In the genomic region with DNA sequence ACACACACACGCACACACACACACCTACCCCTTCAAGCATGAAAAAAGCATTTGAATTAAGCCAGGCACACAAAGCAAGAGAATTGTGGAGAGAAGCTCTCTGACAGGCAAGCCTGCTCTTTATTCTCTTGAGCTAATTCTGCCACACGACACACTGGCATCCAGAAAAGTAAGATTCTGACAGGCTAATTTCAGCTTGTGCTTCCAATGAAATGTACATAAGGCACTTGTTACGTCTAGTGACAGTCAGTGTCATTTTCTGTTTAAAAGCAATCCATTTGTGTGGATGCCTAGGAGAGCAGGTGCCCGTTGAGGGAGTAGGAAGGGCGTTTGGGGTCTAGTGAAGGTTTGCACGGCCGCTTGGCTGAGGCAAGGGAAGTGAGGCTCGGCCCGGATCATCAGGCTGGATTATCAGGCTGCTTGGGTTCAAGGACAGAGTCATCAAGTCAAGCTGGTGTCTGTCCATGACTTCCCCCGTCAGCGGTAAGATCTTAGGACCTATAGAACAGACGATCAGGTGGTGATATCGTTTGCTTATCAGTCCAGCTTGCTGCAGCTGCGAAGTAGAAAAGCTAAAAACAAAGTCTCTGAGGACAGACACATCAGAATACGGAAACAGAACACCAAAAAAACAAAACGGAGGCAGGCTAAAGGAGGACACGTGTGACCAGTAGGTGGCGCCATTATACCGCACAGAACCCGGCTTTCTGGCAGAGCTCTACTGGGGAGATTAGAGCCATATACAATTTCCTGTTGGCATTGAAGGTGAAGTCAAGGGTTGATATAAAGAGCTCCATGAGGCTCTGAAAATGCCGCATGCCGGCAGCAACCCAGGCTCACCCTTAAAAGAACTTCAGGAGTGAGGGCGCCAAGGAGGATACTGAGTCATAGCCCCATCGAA, we compare ENCODE assay signal across 8 mouse cellular contexts. TPM values are rescaled to one million over a fixed set of nuclear protein-coding genes. Genes with fewer than 3 reads are reported as not detected.
DNase-seq lines count a peak whose midpoint lies in the region; ATAC-seq and TF ChIP-seq lines count a peak whose summit lies in the region.

No protein-coding gene starts in this region.

- H3K9me3 ChIP-seq in forebrain, postnatal 0 days (ENCODE audit: low read length), result no peaks in the 10 kb centered on the region

- DNase-seq in ES-CJ7 (ENCODE audit: low read depth, low spot score), result peak; percentile 70
- peak; percentile 89 for DNase-seq in cerebellum, adult 11 months
- DNase-seq in forebrain, postnatal 0 days, result peak; percentile 95
- DNase-seq in heart, postnatal 4 days, result peak; percentile 89
- DNase-seq in layer of hippocampus, adult 2 months (ENCODE audit: low spot score in 2 of 2), result peak; percentile 84 to 94
- peak; percentile 67 for DNase-seq in lung, adult 2 months
- DNase-seq in ovary, adult 18-20 months (ENCODE audit: low spot score), result peak; percentile 37
- peak; percentile 85 for DNase-seq in thymus, postnatal 0 days (ENCODE audit: low spot score)

- peak overlapping the region; percentile 26; the same call in 1 of the 2 replicates for H3K9ac ChIP-seq in forebrain, postnatal 0 days

- TF ChIP-seq POLR2A in lung, adult 2 months (IDR thresholded peaks at IDR 0.05; ENCODE audit: borderline replicate concordance, extremely low read depth, low read depth, low read length), result no peak

- peak; percentile 93 for ATAC-seq in forebrain, postnatal 0 days

- peak overlapping the region; percentile 20 for H3K4me3 ChIP-seq in forebrain, postnatal 0 days (ENCODE audit: low read depth, low read length)
- peak overlapping the region; percentile 61 for H3K4me3 ChIP-seq in layer of hippocampus, adult 2 months
- H3K4me3 ChIP-seq in lung, adult 2 months (replicated peaks; ENCODE audit: extremely low read depth, low read depth, low read length), result no peak overlapping the region

- H3K27me3 ChIP-seq in forebrain, postnatal 0 days (ENCODE audit: insufficient read depth, low read length), result no peaks in the 10 kb centered on the region

- peak; percentile 96 for TF ChIP-seq CTCF in forebrain, postnatal 0 days (IDR thresholded peaks at IDR 0.05; ENCODE audit: low read depth)
- TF ChIP-seq CTCF in layer of hippocampus, adult 2 months (conservative IDR thresholded peaks at IDR 0.05), result peak; percentile 99
- peak; percentile 86 for TF ChIP-seq CTCF in lung, adult 2 months (IDR thresholded peaks at IDR 0.05; ENCODE audit: insufficient read depth, low read length)

- H3K4me2 ChIP-seq in forebrain, postnatal 0 days (ENCODE audit: low read depth), result peak overlapping the region; percentile 45

- peak overlapping the region; percentile 69 for H3K27ac ChIP-seq in forebrain, postnatal 0 days (ENCODE audit: low read depth, low read length)
- peak overlapping the region; percentile 87 for H3K27ac ChIP-seq in layer of hippocampus, adult 2 months

- 6% methylated on average over 24 of the region's 24 CpGs for WGBS in forebrain, postnatal 0 days
- 10% methylated on average over 24 of the region's 24 CpGs for WGBS in lung, adult 2 months

- no peaks in the 10 kb centered on the region for H3K36me3 ChIP-seq in forebrain, postnatal 0 days (ENCODE audit: insufficient read depth)

- H3K4me1 ChIP-seq in forebrain, postnatal 0 days (ENCODE audit: insufficient read depth), result peaks cover 13% of the 10 kb centered on the region; the same call in 1 of the 2 replicates
- no peaks in the 10 kb centered on the region for H3K4me1 ChIP-seq in lung, adult 2 months (ENCODE audit: control insufficient read depth, insufficient read depth, low read length)

RNA-seq across cellular contexts. Expression of a gene that starts 43.4 kb away (rescaled TPM):
- 2.3 and 3.2 TPM in 2 replicates for total RNA-seq in forebrain, postnatal 0 days (2014; rRNA removed)
- polyA plus RNA-seq in forebrain, postnatal 0 days (2015; fragmentation: Nextera tagmentation; extraction: Ambion mirVana), result 1.8 and 2.6 TPM in 2 replicates
- under 1 TPM in 1 of 2 experiments, not detected in 1; 0.36 TPM for total RNA-seq in heart, postnatal 4 days (2021)
- total RNA-seq in layer of hippocampus, adult 2 months (2021), result 1 to 10 TPM; 1.7 to 2.0 TPM
- polyA plus RNA-seq in lung, adult 2 months (2012; rRNA removed), result 0.48 and 0.52 TPM in 2 replicates
- polyA plus RNA-seq in thymus, postnatal 0 days (2015; fragmentation: Nextera tagmentation; extraction: Ambion mirVana), result 4.6 and 5.6 TPM in 2 replicates

Comparison
In these comparisons a context has a peak if more than half of its experiments do, and no peak if none do; other contexts are left out.
1. DNase-seq: peak in every context shown above with its lines; median percentile 95 in forebrain, postnatal 0 days; 89 in cerebellum, adult 11 months; 89 in heart, postnatal 4 days; 89 in layer of hippocampus, adult 2 months; 85 in thymus, postnatal 0 days; 70 in ES-CJ7; 67 in lung, adult 2 months; 37 in ovary, adult 18-20 months.